38 mouse cellular contexts compared by ENCODE assay signal in the genomic region with DNA sequence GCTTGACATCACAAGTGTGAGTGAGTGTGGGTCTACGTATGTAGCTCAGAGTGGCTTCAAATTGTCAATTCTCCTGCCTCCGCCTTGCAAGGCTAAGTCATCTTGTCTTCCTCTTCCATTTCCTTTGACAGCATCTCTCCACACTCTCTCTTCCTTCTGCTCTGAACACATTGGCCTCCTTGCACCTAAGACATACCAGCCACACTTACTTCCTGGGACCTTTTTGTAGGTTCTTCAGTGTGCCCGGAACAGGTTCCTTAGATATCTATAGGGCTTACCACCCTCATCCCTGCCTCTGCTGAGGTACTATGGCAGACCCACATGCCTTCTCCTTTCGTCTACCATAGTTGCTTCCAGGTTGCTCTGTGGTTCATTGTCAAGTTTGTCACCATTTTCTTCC. TPM values are rescaled to one million over a fixed set of nuclear protein-coding genes. Genes with fewer than 3 reads are reported as not detected.
"Had no signal": no experiment of that assay in that cellular context is flagged by ENCODE, and none has a peak within 500 bp of the region (broad histone marks: within the 10 kb centered on the region; RNA-seq: fewer than 3 reads in every experiment).

No protein-coding gene starts in this region.

- H3K4me3 ChIP-seq: embryonic facial prominence, embryonic 10.5 days; embryonic facial prominence, embryonic 12.5 days; embryonic facial prominence, embryonic 13.5 days; embryonic facial prominence, embryonic 15.5 days; erythroblast, embryonic 14.5 days; forebrain, embryonic 10.5 days; forebrain, embryonic 12.5 days; forebrain, embryonic 13.5 days; forebrain, embryonic 15.5 days; gastrocnemius, adult 2 months; heart, adult 2 months had no signal

- H3K9me3 ChIP-seq: embryonic facial prominence, embryonic 12.5 days; embryonic facial prominence, embryonic 13.5 days; embryonic facial prominence, embryonic 15.5 days; forebrain, embryonic 15.5 days had no signal

- H3K4me2 ChIP-seq: embryonic facial prominence, embryonic 12.5 days; embryonic facial prominence, embryonic 13.5 days; embryonic facial prominence, embryonic 15.5 days; forebrain, embryonic 12.5 days; forebrain, embryonic 13.5 days; forebrain, embryonic 15.5 days had no signal

- ATAC-seq: forebrain, embryonic 13.5 days; forebrain, embryonic 14.5 days; forebrain, embryonic 15.5 days; forebrain, embryonic 16.5 days; forebrain, postnatal 0 days had no signal

- DNase-seq: cerebellum, adult 9-10 months; cerebellum, adult 9-11 months; cerebellum, postnatal 10 days; cerebellum, postnatal 14 days; cerebellum, postnatal 25 days; cerebellum, postnatal 36 days; embryo, embryonic 11 days; forebrain, postnatal 0 days; gastrocnemius, adult 2 months; gastrocnemius, postnatal 10 days; gastrocnemius, postnatal 14 days; gastrocnemius, postnatal 25 days; gastrocnemius, postnatal 36 days; heart, adult 11 months; heart, adult 18-20 months; heart, adult 2 months had no signal

- H3K36me3 ChIP-seq: embryonic facial prominence, embryonic 10.5 days; embryonic facial prominence, embryonic 12.5 days; embryonic facial prominence, embryonic 13.5 days; embryonic facial prominence, embryonic 15.5 days; forebrain, embryonic 10.5 days; forebrain, embryonic 12.5 days; forebrain, embryonic 15.5 days had no signal

- H3K27ac ChIP-seq: embryonic facial prominence, embryonic 10.5 days; embryonic facial prominence, embryonic 12.5 days; embryonic facial prominence, embryonic 13.5 days; embryonic facial prominence, embryonic 15.5 days; forebrain, embryonic 10.5 days; forebrain, embryonic 12.5 days; forebrain, embryonic 13.5 days; forebrain, embryonic 15.5 days; gastrocnemius, adult 2 months; heart, adult 2 months had no signal

- H3K9ac ChIP-seq: embryonic facial prominence, embryonic 12.5 days; embryonic facial prominence, embryonic 13.5 days; embryonic facial prominence, embryonic 15.5 days; forebrain, embryonic 12.5 days; forebrain, embryonic 13.5 days; forebrain, embryonic 15.5 days; forebrain, postnatal 0 days had no signal

RNA-seq across cellular contexts. Expression of a gene that starts 16.6 kb away (rescaled TPM):
- total RNA-seq: common myeloid progenitor, adult 5-6 weeks; gastrocnemius, adult 18-20 months; gastrocnemius, adult 2 months; gastrocnemius, adult 8-10 months; gastrocnemius, postnatal 14 days; gastrocnemius, postnatal 25 days; gastrocnemius, postnatal 36 days; granulocyte monocyte progenitor cell, adult 5-6 weeks had no signal
- polyA plus RNA-seq: cortical plate, adult 2 months; erythroblast, embryonic 14.5 days; forebrain, embryonic 13.5 days; forebrain, embryonic 14.5 days; forebrain, embryonic 15.5 days; forebrain, embryonic 16.5 days; frontal cortex, adult 2 months had no signal

RNA-seq across cellular contexts. Expression of a gene that starts 38.6 kb away (rescaled TPM):
- total RNA-seq: common myeloid progenitor, adult 5-6 weeks; gastrocnemius, adult 18-20 months; gastrocnemius, adult 2 months; gastrocnemius, adult 8-10 months; gastrocnemius, postnatal 10 days; gastrocnemius, postnatal 14 days; gastrocnemius, postnatal 25 days; gastrocnemius, postnatal 36 days; gastrocnemius, postnatal 4 days; granulocyte monocyte progenitor cell, adult 5-6 weeks; heart, adult 18-20 months; heart, adult 2 months; heart, adult 8-10 months had no signal
- polyA plus RNA-seq: embryonic facial prominence, embryonic 10.5 days; embryonic facial prominence, embryonic 11.5 days; erythroblast, embryonic 14.5 days; forebrain, embryonic 10.5 days; forebrain, embryonic 11.5 days; heart, adult 2 months had no signal

RNA-seq across cellular contexts. Expression of a gene that starts 42.3 kb away (rescaled TPM):
- total RNA-seq: granulocyte monocyte progenitor cell, adult 5-6 weeks had no signal
- polyA plus RNA-seq: erythroblast, embryonic 14.5 days had no signal

RNA-seq across cellular contexts. Expression of a gene that starts 47.9 kb away (rescaled TPM):
- total RNA-seq: common myeloid progenitor, adult 5-6 weeks; forebrain, postnatal 0 days; gastrocnemius, adult 18-20 months; gastrocnemius, adult 2 months; gastrocnemius, adult 8-10 months; gastrocnemius, postnatal 10 days; gastrocnemius, postnatal 25 days; gastrocnemius, postnatal 36 days; gastrocnemius, postnatal 4 days; granulocyte monocyte progenitor cell, adult 5-6 weeks; heart, adult 18-20 months had no signal
- polyA plus RNA-seq: cortical plate, adult 2 months; embryonic facial prominence, embryonic 10.5 days; embryonic facial prominence, embryonic 11.5 days; embryonic facial prominence, embryonic 12.5 days; embryonic facial prominence, embryonic 13.5 days; embryonic facial prominence, embryonic 14.5 days; embryonic facial prominence, embryonic 15.5 days; erythroblast, embryonic 14.5 days; forebrain, embryonic 10.5 days; forebrain, embryonic 12.5 days; forebrain, embryonic 13.5 days; forebrain, embryonic 14.5 days; frontal cortex, adult 2 months had no signal
